Mouse (Mus musculus) forelimb bud, embryonic 11.5 days (tissue): ENCODE data around the gene Gsdmc4.
"Not testable (repeated sequence)": the region's sequence is repeated elsewhere in the genome, so short reads cannot be mapped to it uniquely, and the experiment has no call there.

Source experiments
- DNase-seq: peaks from one replicate; pipeline ENCODE4 v3.0.0-alpha.2; 2012; ENCODE audit warnings: low read depth, low spot score

Gsdmc4 gene

DNA sequence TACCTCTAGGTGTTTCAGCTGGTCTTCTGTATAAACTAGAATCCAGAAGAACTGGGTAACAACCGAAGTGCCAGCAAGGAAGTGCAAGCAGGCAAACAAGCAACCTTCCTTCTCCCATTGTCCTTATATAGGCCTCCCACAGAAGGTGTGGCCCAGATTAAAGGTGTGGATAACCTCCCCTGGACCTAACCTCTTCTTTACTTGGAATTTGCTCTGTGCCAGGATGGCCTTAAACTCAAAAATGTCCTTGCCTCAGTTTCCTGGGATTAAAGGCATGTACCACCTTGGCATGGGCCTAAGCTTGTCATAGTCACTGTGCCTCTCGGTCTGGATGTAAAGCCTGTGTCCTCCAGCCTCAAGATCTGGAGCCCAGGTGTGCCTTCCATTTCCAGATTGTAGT lies at the start of gene Gsdmc4:
Gsdmc4 (minus strand) TSS at position 101 of the 400 bp plus-strand sequence.
- DNase-seq = not testable (repeated sequence)

DNA sequence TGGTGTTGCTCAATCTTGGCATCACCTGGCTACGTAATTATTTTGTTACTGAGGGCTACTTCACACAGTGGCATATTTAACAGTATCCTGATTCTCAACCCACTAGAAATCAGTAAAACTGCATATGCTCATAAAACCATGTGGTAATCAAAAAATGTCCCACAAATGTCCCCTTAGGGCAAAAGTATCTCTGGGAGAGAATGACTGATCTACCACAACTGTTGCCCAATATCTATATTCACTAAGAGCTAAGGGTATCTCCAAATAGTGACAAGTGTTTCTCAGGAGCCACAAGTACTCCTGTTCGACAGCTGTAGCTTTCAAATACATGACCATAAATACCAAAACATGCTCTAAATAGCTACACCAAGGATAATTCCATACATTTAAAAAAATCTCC lies 48.4 kb upstream of the Gsdmc4 start:
- DNase-seq = no peak

DNA sequence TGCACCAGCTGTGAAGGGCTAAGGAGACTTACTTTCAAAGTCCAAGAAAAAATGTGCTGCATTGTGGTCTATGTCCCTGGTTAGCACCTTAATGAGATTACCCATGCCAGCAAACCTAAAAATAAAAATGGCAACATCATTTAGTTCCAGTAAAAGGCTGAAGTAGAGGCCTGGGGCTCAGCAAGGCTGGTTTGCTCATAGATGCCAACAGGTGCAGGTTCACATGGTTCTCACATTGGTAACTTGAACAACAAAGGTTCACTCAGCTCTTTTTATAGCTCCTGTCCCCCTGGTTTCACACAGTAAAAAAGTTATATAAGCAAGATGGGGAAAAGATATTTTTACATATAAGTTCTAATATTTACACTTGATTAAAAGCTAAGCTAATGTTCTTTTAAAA lies 45.5 kb upstream of the Gsdmc4 start:
- no peak for DNase-seq

DNA sequence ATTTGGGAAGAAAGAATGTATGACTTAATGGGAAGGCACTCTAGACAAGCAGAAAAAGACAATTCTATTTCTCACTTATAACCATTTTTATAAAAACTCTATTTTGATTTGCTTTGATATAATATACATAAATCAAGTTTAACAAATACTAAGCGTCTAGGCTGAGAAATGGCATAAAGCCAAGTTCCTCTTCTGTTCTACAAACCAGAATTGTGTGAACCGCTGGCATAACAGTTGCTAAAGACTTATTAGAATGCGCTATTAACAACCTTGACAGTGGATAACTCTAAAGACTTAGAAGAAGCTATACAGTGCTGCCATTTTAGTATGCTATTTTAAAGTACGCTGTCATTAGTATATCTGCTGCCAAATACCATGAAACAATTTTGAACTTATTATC lies 41.2 kb upstream of the Gsdmc4 start:
- DNase-seq = no peak

DNA sequence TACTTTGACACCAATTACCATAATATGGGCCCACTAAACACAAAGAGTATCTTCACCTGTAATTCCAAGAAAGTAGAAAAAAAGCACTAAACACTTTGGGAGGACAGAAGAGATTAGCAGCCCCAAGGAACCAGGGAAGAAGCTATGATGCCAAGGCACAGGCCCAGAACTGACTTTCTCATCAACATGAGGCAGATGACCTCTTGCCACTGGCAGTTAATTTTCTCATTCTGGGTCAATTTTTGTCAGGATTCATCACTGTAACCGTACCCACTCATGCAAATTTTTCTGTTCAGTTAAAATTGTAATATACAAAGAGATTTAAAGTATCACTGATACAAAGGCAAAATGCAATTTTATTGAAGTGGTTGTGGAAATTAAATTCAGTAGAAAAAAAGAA lies 29.1 kb upstream of the Gsdmc4 start:
- no peak for DNase-seq

DNA sequence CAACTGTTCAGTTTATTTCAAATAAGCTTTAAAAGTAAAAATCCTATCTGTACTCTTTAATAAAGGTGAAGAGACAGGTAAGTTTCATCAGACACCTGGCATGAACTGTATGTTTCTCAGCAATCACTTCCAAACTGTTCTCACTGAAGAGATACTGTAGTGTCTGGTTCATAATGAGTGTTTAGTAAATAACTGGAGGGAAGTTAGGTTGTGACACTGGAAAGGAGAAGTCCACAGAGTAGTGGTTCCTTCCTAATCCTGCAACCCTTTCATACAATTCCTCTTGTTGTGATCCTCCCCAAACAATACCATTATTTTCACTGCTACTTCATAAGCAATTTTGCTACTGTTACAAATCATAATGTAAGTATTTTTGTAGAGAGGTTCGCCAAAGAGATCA lies 20.6 kb upstream of the Gsdmc4 start:
- DNase-seq = no peak

DNA sequence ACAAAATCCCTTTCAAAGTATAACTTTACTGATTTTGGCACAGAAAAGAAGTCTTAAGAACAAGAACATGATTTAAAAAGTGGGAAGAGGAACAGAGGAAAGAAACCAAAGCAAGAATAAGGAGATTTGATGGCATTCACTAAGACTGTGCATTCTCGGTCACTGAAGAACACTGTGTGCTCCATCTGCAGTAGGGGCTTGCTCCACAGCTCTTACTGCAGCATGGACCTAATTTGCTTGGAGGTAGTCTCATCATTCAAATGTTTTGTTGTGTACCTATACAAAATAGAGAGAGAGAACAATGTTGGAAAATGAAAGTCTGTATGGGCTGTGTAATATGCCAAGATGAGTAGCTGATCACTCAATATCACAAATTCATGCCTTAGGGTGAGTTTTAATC lies 19.3 kb upstream of the Gsdmc4 start:
- DNase-seq = no peak

DNA sequence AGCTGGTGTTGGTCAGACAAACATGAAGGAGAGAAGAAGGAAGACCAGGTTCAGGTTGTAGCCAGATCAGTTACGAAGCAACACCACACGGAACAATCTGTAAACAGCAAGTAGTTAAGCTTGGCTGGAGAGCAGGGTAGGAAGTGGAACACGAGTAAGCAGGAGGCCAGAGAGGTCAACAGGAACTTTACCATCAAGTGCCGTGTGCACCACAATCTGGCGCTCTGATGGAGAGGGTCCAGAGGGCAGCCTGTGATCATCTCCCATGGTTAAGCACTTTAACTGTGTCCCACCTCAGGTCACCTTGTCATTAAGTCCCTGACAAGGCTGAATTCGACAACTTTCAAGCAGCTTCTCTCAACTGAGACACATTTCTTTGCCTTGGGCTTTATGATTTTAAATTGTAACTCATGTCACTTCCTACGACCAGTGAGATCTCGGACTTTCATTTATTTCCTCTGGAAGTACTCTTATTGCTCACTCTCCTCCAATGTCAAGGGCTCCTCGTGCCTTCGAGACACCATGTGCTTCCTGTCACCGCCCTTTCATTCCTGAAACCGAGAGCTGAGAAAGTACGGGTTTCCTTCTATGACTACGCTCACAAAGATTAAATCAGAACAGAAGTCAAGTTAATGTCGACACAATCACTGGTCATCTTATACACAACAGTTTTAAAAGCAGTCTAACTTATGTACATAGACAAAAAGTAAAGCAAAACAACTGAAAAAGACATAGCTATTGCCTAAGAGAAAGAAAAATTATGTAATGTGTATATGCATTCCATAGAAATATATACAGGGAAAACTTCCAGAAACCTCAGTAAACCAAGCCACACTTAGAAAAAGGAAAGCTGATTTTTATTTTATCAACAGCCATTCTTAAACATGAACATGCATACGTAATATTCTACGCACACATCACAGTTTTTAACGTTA lies 18.3 kb upstream of the Gsdmc4 start:
- no peak for DNase-seq

DNA sequence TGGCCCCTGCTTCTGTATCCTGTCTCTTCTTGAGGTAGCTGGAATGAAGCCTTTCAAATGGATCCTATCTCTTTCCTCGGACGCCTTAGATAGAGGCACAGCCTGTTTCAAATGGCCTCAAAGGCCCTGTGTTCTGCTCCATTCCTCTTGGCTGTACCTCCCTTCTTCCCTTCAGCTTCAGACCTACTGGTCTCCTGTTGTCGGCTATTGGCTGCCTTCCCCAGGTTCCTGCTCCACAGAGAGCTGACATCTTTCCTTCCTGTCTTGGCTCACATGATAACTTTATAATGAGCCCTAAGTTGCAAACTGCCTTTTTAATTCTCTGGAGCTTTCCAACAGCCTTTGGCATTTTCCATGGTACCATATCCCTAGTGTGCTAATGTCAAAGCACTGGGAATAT lies 14.1 kb upstream of the Gsdmc4 start:
- DNase-seq = no peak

DNA sequence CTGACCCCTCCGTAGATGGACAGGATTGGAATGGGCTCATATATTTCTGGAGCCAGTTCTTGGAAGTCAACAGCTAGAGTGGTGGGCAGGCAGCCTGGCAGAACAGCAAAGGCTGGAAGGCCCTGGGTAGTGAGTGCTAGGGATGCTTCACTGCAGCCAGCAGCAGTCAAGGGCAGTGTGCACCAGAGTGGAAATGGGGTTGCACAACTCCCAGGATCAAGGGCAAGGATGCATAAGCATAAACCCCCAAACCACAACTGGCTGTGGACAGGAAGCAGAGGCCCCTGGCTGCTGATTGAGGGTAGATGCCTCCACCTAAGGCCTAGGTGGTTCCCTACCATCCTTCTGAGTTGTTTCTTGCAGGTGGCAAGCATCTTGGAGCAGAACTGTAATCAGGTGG lies 12.4 kb upstream of the Gsdmc4 start:
- no peak for DNase-seq

DNA sequence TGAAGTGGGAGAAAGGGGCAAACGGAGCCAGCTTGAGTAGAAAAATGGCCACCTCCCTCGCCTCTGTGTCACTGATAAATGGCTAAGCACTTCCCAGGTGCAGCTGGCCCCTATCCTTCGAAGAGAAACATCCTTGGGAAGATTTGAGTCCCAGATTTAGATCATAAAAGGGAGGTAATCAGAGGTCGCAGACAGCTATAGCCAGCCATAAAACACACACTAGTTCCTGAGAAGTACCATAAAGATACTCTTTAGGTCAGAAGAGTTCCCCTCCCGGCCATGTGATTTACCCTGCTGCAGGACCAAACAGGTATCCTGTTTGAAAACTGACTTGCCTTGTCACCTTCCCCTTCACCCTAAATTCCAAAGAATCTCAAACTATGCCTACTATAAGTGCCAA lies 9.5 kb upstream of the Gsdmc4 start:
- not testable (repeated sequence) for DNase-seq

DNA sequence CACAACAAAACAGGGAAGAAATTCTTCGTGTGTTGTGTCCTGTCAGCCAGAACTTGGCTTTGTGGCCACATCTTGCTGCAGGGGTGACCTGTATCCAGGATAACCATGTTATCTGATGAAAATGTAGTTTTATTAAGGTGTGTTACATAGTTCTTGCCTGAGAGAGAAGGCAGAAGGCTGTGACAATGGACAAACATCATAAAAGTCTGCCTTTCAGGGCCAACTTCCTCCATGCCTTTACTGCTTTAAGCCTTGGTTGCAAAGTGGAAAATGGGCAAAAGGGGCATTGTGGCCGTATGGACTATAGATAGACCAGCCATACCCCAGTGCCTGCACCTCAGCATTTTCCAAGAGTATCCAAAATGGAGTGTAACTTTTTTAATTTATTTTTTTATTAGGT lies 7.6 kb upstream of the Gsdmc4 start:
- not testable (repeated sequence) for DNase-seq

DNA sequence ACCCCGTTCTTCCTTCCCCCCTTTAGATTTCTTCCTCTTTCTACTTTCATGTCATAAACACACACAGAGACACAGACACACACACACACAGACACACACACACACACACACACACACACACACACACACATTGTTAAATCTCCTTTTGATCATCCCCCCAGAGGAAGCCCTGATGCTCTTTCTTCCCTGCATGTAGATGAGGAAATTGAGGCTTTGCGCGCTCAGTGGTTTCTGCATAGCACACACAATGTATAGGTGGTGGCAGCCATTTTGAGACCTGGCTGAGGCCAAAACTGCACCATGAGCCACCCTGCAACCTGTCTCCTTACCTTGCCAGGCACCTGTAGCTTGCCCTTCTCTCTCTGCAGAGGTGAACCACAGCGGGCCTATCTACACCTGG lies 4.5 kb upstream of the Gsdmc4 start:
- not testable (repeated sequence) for DNase-seq

DNA sequence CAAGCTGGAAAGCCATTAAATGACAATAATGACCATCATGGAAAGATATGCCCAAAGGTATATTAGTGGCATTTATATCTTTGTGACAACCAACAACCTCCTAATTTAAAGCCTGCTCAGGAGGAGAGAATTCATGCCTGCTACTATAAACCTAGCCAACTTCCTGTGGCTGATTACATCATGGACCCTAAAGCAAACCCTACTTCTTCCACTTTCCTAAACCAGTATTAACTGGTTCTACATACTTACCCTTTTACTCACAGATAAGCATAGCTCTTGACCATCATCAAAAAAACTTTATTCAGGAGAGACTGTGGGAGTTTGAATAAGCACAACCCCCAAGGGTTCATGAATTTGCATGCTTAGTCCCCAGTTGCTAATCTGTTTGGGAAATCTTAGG lies 2.2 kb downstream of the Gsdmc4 start:
- DNase-seq = not testable (repeated sequence)

DNA sequence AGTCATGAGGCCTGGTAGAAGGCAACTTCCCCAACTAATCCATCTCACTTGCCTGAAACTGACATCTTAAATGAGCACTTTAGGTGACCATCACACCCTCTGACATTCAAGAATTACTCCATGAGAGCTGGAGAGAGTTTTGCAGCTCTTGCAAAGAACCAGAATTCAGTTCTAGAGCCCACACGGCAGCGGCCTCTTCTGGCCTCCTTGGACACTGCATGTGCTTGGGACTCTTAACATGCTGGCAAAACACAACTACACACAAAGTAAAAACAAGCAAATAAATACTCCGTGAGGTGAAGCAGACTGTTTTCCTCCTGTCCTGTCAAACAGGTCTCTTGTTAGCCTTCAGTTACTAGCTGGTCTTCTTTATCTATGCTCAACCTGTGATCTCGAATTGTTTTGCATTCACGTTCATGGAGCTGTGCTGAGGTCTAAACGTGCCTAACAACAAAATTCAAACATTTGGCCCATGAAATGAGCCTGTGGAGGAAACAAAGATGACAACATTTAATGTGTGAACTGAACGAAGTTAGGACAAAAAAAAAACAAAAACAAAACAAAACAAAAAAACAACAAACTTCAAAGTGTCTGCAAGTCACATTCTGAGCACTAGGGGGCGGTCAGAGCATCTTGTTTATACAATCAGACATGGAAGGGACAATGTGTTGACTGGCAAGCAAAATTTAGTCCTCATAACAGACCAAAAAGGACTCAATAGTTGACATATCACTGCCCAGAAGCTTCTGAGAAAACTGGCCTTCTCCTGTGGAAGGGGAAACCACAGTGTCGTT lies 16.3 kb downstream of the Gsdmc4 start:
- peak; percentile 26 for DNase-seq

DNA sequence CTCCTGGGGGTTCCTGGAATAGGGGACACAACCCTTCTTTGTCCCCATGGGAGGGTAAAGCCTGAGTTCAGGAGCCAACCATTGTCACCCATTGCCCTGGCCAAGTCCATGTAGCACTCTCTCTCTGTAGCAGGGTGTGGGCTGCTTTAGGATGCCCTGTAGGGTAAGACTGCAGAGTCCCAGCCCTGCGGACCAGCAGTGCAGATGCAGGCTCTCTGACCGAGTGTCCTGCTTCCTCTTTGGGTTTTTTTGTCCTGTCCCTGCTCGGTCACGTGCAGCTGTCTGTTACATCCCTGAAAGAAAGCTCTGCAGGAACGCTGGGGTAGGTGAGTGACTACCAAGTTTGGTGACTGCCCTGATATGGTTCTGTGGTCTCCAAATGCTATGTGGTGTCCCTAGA lies 23.7 kb downstream of the Gsdmc4 start:
- DNase-seq = not testable (repeated sequence)

DNA sequence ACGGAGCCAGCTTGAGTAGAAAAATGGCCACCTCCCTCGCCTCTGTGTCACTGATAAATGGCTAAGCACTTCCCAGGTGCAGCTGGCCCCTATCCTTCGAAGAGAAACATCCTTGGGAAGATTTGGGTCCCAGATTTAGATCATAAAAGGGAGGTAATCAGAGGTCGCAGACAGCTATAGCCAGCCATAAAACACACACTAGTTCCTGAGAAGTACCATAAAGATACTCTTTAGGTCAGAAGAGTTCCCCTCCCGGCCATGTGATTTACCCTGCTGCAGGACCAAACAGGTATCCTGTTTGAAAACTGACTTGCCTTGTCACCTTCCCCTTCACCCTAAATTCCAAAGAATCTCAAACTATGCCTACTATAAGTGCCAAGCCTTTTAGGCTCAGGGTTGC lies 24.1 kb downstream of the Gsdmc4 start:
- DNase-seq = not testable (repeated sequence)

DNA sequence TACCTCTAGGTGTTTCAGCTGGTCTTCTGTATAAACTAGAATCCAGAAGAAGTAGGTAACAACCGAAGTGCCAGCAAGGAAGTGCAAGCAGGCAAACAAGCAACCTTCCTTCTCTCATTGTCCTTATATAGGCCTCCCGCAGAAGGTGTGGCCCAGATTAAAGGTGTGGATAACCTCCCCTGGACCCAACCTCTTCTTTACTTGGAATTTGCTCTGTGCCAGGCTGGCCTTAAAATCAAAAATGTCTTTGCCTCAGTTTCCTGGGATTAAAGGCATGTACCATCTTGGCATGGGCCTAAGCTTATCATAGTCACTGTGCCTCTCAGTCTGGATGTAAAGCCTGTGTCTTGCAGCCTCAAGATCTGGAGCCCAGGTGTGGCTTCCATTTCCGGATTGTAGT lies 33.6 kb downstream of the Gsdmc4 start, which contains the start of gene Gsdmc3:
Gsdmc3 (minus strand) TSS at position 101 of the 400 bp plus-strand sequence.
- DNase-seq = not testable (repeated sequence)

DNA sequence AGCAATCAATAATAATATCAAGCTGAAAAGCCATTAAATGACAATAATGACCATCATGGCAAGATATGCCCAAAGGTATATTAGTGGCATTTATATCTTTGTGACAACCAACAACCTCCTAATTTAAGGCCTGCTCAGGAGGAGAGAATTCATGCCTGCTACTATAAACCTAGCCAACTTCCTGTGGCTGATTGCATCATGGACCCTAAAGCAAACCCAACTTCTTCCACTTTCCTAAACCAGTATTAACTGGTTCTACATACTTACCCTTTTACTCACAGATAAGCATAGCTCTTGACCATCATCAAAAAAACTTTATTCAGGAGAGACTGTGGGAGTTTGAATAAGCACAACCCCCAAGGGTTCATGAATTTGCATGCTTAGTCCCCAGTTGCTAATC lies 35.9 kb downstream of the Gsdmc4 start:
- DNase-seq = not testable (repeated sequence)

DNA sequence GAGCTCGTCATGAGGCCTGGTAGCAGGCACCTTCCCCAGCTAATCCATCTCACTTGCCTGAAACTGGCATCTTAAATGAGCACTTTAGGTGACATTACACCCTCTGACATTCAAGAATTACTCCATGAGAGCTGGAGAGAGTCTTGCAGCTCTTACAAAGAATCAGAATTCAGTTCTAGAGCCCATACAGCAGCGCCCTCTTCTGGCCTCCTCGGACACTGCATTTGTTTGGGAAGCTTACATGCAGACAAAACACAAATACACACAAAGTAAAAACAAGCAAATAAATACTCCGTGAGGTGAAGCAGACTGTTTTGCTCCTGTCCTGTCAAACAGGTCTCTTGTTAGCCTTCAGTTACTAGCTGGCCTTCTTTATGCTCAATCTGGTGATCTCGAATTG lies 50.1 kb downstream of the Gsdmc4 start:
- DNase-seq = peak; percentile 12
